ENCODE assay signal across 20 mouse cellular contexts in the genomic region with DNA sequence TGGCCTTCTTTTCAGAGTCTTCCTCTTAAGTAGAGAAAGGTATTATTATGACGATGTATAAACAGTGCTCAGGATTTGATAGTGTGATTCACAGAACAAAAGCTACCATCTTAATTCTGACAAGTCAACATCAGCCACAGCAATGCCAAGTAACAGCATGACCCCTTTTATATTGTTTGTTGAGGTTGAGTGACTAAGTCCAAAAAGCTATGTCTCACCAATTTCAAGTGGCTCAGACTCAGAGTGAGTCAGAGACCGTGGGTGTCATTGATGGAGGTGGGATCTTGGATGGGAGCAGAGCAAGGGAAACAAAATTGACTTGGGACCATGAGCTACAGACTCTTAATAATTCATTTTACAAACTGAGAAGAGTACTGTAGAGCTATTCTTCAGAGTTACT.
A peak's percentile ranks its signal among the peaks of the same experiment; 100 is the strongest.
DNase-seq lines count a peak whose midpoint lies in the region; TF ChIP-seq lines count a peak whose summit lies in the region.
"Had no signal": no experiment of that assay in that cellular context is flagged by ENCODE, and none has a peak within 500 bp of the region (broad histone marks: within the 10 kb centered on the region; RNA-seq: fewer than 3 reads in every experiment).

No protein-coding gene starts in this region.

- peaks cover 18% of the 10 kb centered on the region for H3K4me1 ChIP-seq in embryonic fibroblast, embryonic 13.5 days (ENCODE audit: control insufficient read depth, insufficient read depth, low read length)

- peak; percentile 12 for DNase-seq in adrenal gland, adult 2 months
- no peak for DNase-seq in adrenal gland, postnatal 14 days
- DNase-seq in 3134 (ENCODE audit: extremely low read depth, insufficient read length, low spot score): peak; percentile 61
- peak; percentile 83 for DNase-seq in Muller cell, postnatal 12 days (ENCODE audit: inconsistent ontology term)
- DNase-seq in MN1 (ENCODE audit: low spot score): no peak
- no peak for DNase-seq in urinary bladder, postnatal 14 days (ENCODE audit: low spot score)
- no peak for DNase-seq in left cerebral cortex, adult 2 months (ENCODE audit: extremely low spot score in 1 of 2, low spot score in 2 of 2)
- DNase-seq: cerebellum, adult 11 months; cerebellum, adult 8-10 months; cerebellum, postnatal 14 days; embryo, embryonic 11 days; gastrocnemius, adult 2 months; gastrocnemius, postnatal 25 days; kidney, adult 11 months had no signal

- TF ChIP-seq POLR2A in embryonic fibroblast, embryonic 13.5 days (IDR thresholded peaks at IDR 0.05; ENCODE audit: low read depth, low read length): no peak

- H3K27ac ChIP-seq in embryonic fibroblast, embryonic 13.5 days (ENCODE audit: insufficient read depth, low read length): peak overlapping the region; percentile 87
- H3K27ac ChIP-seq in left cerebral cortex, adult 2 months: no peak overlapping the region
- H3K27ac ChIP-seq: embryonic facial prominence, embryonic 15.5 days; forebrain, embryonic 12.5 days; gastrocnemius, adult 2 months; hindbrain, embryonic 13.5 days; hindbrain, postnatal 0 days had no signal

- intact Hi-C loops in left cerebral cortex, adult 2 months (cut with DNase I): no loop called here

- no peak for TF ChIP-seq CTCF in embryonic fibroblast, embryonic 13.5 days (IDR thresholded peaks at IDR 0.05; ENCODE audit: borderline replicate concordance, insufficient read depth, low read length)
- TF ChIP-seq CTCF in left cerebral cortex, adult 2 months (IDR thresholded peaks at IDR 0.05): no peak

- H3K4me3 ChIP-seq in embryonic fibroblast, embryonic 13.5 days (ENCODE audit: insufficient read depth, low read length): no peak overlapping the region
- H3K4me3 ChIP-seq in left cerebral cortex, adult 2 months: no peak overlapping the region
- H3K4me3 ChIP-seq: embryonic facial prominence, embryonic 15.5 days; forebrain, embryonic 12.5 days; gastrocnemius, adult 2 months; heart, embryonic 13.5 days; hindbrain, embryonic 13.5 days had no signal

Comparison
In these comparisons a context has a peak if more than half of its experiments do, and no peak if none do; other contexts are left out.
1. DNase-seq: peak in adrenal gland, adult 2 months (single experiment), 3134 (single experiment) and Muller cell, postnatal 12 days (single experiment); none in adrenal gland, postnatal 14 days (single experiment), MN1 (single experiment), urinary bladder, postnatal 14 days (single experiment) and left cerebral cortex, adult 2 months (0 of 2).